Mouse (Mus musculus): Measurements from ENCODE around the gene Kcnj8.
"Not testable (repeated sequence)": the region's sequence is repeated elsewhere in the genome, so short reads cannot be mapped to it uniquely, and the experiment has no call there.

Kcnj8 gene

GRCm38 (mm10) chr6:142550871-142551270, 20.5 kb downstream of the Kcnj8 start:
- no peak for DNase-seq (ENCODE audit: low spot score in 2 of 2)

DNA sequence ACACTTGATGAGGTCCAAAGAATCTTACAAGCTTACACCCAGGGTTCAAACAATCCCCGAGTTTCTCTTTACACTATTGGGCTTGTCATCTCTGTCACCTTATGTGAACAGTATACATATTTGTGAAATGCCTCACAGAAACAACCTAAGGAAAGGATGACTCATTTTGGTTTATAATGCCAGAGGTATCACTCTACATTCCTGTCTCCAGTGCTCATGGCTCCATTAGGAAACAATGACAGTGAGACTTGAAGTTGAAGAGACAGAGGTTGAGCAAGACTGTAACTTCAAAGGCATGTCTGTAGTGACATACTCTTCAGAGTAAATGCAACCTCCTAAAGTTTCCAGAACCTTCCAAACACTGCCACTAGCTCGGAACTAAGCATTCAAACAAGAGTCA, 23.0 kb downstream of the Kcnj8 start:
- DNase-seq (ENCODE audit: low spot score in 2 of 2): no peak

GRCm38 (mm10) chr6:142545132-142545531, 26.3 kb downstream of the Kcnj8 start:
- DNase-seq (ENCODE audit: low spot score in 2 of 2): no peak

DNA sequence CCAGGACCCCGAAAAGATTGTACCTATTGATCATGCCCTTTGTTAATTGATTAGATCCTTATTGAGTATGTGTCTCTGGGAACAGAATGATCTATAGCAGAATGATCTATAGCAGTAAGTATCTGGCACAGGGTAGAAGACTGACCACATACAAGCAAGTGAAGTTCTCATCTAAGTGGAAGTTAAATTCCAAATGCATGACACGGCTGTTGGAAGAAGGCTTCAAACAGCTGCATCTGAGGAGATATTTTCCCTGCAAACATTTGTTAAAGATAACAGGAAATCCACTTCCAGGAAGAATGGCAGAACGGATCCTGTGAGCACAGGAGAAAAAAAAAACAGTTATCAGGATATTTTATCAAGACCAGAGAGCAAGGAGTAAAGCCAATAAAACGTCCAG, 27.8 kb downstream of the Kcnj8 start:
- no peak for DNase-seq (ENCODE audit: low spot score in 2 of 2)

DNA sequence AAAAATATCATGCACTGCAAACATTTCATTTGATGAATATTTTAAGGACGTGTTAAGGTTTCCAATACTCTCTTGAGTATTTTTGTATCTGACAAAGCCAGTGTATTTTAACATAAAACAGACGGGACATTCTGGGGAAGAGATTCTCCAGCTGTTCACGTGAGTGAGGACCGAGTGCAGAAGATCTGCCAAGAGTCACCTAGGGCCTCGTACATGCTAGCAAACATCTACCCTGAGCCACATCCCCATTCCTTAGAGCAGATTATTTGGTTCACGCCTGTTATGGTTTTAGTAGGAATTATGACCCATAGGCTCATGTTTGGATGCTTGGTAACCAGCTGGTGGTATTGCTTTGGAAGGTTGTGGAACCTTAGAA, 28.6 kb downstream of the Kcnj8 start:
- DNase-seq (ENCODE audit: low spot score in 2 of 2): no peak

- no peak for DNase-seq (ENCODE audit: low spot score in 2 of 2)
These were observed 29.2 kb downstream of the Kcnj8 start for GRCm38 (mm10) chr6:142542082-142542799.

DNA sequence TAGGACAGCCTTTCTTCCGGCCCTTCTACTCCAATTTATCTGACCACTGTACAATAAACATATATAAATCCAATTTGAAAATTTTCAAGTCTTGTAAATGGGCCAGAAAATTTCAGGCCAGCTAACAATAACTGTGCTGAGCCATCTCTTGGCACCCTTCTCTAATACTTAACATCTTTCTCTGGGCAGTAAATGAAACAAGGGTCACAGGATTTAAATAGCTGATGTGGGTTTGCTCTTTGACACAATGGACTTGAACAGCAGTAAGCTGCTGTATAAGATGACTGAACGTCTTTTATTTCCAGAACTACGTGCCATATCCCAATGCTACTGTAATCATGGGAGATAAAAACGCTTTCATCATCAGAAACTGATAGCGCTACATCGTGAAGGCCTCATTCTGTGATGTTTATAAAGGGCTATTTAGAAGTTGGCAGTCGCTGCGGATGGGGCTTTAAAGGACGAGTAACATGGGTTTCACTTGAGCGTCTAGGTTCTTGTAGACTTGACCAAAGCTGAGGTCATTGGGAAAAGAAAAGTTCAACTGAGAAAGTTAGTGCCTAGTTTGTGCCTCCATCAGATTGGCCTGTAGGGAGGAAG, 30.8 kb downstream of the Kcnj8 start:
- DNase-seq (ENCODE audit: low spot score in 2 of 2): no peak

DNA sequence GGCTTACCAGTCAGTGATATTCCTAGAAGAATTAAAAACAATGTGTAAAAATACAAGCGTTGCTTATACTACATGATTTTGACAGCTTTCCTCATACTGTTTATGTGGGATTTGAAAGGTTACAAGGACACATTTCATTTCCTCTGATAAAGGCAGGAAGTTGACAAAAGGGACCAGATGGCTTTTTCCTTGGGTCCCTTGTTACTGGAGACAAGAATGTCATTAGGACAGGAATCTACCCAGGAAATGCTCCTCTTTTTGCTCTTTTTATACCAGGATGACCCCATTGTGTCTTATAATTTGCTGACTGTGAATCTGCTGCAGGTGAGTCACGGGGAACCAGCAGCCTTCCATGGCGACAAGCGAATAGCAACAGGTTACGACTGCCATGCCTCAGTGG, 31.3 kb downstream of the Kcnj8 start:
- DNase-seq (ENCODE audit: low spot score in 2 of 2): no peak

GRCm38 (mm10) chr6:142538503-142538902, 32.9 kb downstream of the Kcnj8 start:
- DNase-seq (ENCODE audit: low spot score in 2 of 2): no peak

GRCm38 (mm10) chr6:142533412-142533811, 38.0 kb downstream of the Kcnj8 start:
- no peak for DNase-seq (ENCODE audit: low spot score in 2 of 2)

DNA sequence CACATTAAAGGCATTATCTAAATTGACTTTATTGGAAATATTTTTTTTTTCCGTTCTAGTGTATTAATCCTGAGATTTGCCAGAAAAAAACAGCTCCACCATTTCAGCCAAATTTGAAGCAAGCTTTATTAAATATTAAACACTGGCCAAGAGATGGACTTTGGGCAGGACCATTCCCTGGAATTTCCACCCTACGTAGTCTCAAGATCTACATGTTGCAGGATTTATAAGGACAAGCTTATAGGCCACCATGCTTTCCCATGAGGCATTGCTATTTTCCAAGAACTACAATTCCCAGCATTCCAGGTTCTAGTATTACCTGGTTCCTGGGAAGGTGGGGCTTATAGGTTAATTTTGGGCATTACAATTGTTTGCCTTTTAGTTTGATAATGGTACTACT, 38.7 kb downstream of the Kcnj8 start:
- DNase-seq (ENCODE audit: low spot score in 2 of 2): no peak

- no peak for DNase-seq (ENCODE audit: low spot score in 2 of 2)
These were observed 39.3 kb downstream of the Kcnj8 start for GRCm38 (mm10) chr6:142532141-142532540.

DNA sequence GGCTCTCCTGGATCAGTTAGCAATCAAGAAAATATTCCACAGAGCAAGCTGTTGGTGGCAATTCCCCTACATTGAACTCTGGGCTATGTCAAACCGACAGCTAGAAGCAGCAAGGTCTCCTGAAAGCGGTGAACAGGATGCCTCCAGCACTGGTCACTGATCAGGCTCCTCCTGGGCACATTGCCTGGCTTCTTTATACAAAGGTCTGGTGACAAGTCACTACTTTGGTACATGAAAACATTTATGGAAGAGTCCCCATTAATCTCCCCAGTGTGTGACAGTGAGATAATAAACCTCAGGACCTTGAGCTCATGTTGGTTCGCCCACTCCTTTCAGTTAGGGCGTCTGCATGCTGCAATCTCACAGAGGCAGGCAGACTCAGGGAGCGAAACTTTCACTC, 41.0 kb downstream of the Kcnj8 start:
- DNase-seq (ENCODE audit: low spot score in 2 of 2): no peak

GRCm38 (mm10) chr6:142529680-142530079, 41.7 kb downstream of the Kcnj8 start:
- no peak for DNase-seq (ENCODE audit: low spot score in 2 of 2)

- DNase-seq (ENCODE audit: low spot score in 2 of 2): no peak
These were observed 43.4 kb downstream of the Kcnj8 start for GRCm38 (mm10) chr6:142527931-142528562.

- DNase-seq (ENCODE audit: low spot score in 2 of 2): peak; percentile 62 to 70
These were observed 46.6 kb downstream of the Kcnj8 start for GRCm38 (mm10) chr6:142524635-142525308.

GRCm38 (mm10) chr6:142521591-142522110, 49.8 kb downstream of the Kcnj8 start:
- no peak for DNase-seq (ENCODE audit: low spot score in 2 of 2)

DNA sequence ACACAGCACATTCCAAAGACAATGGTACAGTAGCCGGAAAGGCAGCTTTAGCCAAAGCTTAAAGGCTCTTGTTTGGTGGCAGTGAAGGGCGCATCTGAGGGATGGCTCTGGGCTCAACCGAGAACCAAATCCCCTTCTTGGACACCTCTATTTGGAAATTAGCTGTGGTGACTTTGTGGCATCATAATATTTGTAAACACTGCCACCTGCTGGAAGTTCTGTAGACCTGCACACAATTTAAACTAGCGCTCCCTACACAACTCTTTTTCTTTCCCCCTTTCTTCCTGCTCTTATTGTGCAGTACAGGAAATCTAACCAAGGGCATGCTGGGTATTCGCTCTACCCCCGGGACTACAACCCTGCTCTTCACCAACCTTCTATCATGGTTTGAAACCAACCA, 52.3 kb downstream of the Kcnj8 start:
- no peak for DNase-seq (ENCODE audit: low spot score in 2 of 2)

- DNase-seq (ENCODE audit: low spot score in 2 of 2): not testable (repeated sequence)
These were observed 56.0 kb downstream of the Kcnj8 start for GRCm38 (mm10) chr6:142515379-142515778.

DNA sequence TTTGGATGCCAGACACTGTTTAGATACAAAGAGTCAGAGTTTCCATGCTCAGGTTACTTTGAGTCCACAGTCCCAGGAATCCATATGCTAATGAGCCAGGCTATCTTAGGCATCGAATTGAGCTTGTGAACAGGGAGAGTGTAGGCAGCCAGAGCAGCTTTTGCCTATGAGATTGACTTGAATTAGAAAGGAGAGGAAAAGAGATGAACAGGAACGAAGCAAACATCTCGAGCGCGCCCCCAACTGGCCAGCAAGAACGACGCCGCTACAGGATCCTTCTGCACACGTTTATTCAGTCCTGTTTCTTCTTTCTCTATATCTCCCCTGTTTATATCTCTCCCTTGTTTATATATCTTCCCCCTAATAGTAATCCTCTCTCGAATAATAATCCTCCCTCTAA, 56.5 kb downstream of the Kcnj8 start:
- peak; percentile 70 to 72 for DNase-seq (ENCODE audit: low spot score in 2 of 2)

Data from frontal cortex, postnatal 25 days (tissue).